Mouse (Mus musculus) thymus, postnatal 0 days (tissue): ENCODE measurements around the gene Nppc. TPM values are rescaled to one million over a fixed set of nuclear protein-coding genes. Genes with fewer than 3 reads are reported as not detected.

Experiments used
- DNase-seq: peaks from one replicate; pipeline ENCODE4 v3.0.0-alpha.2; 2015; ENCODE audit warnings: low spot score
- polyA plus RNA-seq: library from polyadenylated mRNA; unstranded; fragments of >200 nt; fragmentation: Nextera tagmentation; extraction: Ambion mirVana; gene quantifications from 2 replicates; pipeline ENCODE4 v1.2.1, GENCODE M21; 2015

Gene Nppc
- 0.93 and 1.1 TPM in 2 replicates for polyA plus RNA-seq

DNA sequence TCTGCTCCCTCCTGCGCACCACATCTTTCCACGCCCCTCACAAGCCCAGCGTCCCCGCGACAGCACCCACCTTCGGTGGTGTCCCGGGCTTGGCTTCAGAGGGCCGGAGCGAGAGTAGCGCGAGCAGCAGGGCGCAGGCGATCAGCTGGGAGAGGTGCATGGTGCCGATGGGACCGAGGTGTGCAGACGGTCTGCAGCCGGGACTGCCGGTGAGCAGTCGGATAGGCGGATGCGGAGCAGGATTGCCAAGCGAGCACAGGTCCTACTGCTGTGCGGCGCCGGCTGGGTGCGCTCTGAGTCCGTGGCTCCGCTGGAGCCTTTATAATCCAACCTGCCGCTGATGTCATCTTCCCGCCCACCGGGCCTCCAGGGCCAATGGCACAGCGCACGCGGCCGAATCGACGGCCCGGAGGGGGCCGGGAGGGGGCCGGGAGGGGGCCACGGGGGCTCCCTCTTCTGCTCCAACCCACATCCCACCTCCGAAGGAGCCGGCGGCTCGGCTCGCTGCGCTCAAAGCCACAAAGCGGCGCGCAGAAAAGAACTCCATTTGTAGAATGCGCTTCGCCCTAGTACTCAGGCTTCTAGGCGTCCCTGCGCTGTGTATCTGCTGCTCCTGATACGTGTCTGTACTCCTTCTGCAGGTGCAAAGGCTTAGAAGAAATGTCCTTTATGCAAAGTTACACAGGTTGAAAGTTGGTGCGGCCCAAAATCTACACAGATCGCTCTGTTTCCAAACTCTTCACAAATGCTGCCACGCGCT is at the start of gene Nppc:
Gene Nppc (minus strand): TSS at position 293 of the 760 bp plus-strand sequence.
- peak; percentile 51 for DNase-seq

GRCm38 (mm10) chr1:86719391-86719790 is 49.0 kb upstream of the Nppc start:
- no peak for DNase-seq

GRCm38 (mm10) chr1:86718190-86718589 is 47.8 kb upstream of the Nppc start:
- no peak for DNase-seq

GRCm38 (mm10) chr1:86713054-86713453 is 42.7 kb upstream of the Nppc start:
- no peak for DNase-seq

- no peak for DNase-seq
Observed at GRCm38 (mm10) chr1:86712045-86712444, 41.7 kb upstream of the Nppc start.

DNA sequence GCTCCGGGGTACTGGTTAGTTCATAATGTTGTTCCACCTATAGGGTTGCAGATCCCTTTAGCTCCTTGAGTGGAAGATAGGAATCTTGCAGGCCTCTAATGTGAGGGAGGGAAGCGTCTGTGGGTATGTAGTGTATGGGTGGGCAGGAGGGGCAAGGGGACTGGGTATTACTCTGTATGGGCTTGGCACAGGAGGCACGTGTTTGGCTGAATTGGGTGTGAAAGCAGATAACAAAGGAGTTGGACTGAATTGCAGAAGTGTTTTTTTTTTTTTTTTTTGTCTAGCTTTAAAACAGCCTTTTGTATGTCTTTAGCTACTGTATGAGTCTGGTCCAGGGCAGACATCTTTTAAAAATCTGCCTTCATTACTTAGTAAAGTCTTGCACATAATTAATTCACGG is 39.2 kb upstream of the Nppc start:
- DNase-seq: no peak

DNA sequence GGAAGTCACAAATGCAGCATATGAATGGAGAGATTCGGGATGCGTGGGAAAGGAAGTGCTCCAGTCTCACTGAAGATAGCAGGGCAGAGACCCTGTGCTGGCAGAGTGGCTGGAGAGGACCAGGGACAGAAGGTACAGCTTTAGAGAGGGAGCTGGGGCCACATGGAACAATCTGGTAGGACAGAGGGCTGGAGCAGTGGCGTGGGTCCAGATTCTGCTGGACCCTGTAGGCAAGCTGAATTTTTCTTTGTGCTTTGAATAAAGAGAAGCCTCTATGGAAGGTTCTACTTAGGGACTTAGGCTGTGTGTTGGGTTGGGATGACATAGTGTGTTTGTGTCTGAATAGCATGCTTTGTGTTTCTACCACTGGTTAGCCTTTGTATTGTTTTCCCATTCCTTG is 35.1 kb upstream of the Nppc start:
- no peak for DNase-seq

- no peak for DNase-seq
Observed at GRCm38 (mm10) chr1:86703965-86704326, 33.6 kb upstream of the Nppc start.

GRCm38 (mm10) chr1:86703300-86703964 is 33.1 kb upstream of the Nppc start, which contains the start of gene Dis3l2:
Gene Dis3l2 (plus strand): TSS chr1:86703808.
- peak; percentile 81 for DNase-seq

GRCm38 (mm10) chr1:86700367-86700766 is 30.0 kb upstream of the Nppc start:
- DNase-seq: no peak

DNA sequence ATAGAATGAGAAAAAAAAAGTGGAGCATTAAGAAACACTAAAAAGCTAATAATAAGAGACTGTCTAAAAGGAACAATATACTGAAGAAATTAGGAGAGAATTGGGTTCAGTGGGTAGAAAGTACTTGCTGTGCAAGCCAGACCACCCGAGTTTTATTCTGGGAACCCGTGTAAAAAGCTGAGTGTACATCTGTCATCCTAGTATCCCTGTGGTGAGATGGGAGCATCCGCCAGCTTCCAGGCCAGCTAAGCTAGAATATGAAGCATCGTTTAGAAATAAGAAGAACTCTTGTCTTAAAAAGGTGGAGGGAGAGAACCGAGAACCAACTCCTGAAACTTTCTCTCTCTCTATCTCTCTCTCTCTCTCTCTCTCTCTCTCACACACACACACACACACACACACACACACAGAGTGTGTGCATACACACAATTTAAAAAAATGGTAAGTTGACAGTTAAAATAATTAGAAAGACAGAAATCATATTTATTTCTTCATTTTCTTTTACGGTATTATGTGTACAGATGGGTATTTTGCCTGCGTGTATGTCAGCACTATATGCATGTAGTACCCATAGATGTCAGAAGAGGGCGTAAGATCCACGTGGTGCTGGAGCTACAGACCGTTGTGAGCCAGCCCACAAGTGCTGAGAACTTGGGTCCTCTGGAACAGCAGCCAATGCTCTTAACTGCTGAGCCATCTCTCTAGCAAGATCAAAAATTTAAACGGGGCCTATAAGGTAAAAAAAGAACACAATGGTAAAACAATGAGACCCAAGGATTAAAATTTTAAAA is 29.2 kb upstream of the Nppc start:
- no peak for DNase-seq

DNA sequence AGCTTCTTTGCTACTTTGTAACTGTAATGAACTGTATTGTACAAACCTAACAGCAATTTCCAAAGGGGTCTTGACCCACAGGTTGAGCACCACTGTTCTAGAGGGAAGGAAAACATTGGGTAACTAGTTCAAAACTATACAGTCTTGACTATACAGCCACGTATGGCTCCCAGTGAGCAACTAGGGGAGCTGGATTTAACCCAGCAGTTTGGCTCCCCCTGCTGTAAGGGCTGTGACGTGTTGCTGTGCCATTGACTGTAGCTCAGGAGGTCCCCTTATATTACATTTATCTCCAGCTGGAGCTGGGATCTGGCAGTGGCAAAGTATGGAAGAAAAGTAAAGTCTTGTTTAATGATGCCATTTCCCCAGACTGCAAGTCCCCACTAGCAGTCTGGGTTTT is 28.4 kb upstream of the Nppc start:
- peak; percentile 13 for DNase-seq

- peak; percentile 28 for DNase-seq
Observed at GRCm38 (mm10) chr1:86696948-86697347, 26.6 kb upstream of the Nppc start.

DNA sequence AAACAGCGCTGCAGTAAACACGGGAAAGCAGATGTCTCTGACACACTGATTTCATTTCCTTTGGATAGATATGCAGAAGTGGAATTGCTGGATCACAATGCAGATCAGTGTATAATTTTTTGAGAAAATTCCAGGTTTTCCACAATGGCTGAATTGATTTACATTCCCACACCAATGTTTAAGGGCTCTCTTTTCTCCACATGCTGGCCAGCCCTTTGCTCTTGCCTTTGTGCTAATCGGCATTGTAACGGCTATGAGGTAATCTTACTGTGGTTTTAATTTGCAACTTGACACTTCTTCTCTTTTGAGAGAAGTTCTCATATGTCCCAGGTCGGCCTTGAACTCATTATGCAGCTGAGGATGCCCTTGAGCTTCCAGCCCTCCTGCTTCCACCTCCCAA is 20.7 kb upstream of the Nppc start:
- no peak for DNase-seq

DNA sequence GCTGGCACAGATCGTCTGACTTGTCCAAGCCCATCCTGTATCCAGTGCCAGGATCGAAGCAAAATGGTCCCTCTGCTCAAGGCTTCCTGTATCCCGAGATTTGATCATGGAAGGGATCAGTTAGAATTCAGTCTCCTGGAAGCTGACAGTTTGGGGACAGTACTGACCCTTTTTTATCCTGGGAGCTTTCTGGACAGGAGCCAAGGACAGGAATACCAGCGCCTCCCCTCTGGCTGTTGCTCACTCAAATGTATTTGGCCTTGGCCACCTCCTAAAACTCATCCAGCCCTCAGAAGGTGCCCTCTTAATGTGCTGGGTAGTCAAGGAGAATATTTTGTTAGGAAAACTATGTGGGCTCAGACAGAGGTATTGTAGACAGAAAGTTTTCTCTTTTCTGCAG is 16.9 kb upstream of the Nppc start:
- no peak for DNase-seq

- no peak for DNase-seq
Observed at GRCm38 (mm10) chr1:86678667-86679066, 8.3 kb upstream of the Nppc start.

- DNase-seq: no peak
Observed at GRCm38 (mm10) chr1:86677624-86678023, 7.3 kb upstream of the Nppc start.

DNA sequence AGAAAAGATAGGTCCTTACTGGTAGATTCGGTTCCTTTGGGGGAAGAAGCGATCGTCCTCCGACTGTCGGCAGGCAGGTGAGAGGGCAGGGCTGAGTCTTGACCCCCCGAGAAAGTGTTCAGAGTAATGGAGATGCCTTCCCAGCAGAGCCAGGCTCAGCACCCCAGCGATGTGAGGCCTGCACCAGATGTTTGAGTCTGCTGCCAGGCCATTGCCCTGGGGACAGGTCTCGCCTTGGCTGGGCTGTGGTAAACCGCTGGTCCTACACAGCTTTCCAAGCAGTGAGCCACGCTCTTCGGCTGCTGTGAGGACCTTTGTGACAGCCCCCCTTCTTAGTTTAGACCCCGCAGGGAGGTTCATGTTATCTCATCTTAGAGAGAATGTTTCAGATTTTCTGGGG is 4.8 kb upstream of the Nppc start:
- DNase-seq: no peak

DNA sequence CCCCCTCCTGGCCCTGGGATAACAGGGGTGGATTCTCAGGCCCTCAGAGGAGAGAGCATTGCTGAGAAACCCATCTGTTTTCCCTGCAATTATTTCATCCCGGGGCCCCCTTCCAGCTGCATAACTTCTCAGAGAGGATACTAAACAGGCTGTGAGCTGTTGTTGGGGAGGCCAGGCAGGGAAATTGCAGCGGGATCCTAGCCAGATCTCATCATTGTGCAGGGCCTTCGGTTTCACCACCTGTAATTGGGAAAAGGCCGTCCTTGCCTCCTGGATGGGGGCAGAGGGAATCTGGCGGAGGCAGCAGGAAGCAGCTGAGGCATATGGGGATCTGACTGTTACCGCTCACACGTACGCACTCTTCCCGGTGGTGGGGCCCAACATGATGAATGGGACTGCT is 4.0 kb upstream of the Nppc start:
- DNase-seq: no peak

DNA sequence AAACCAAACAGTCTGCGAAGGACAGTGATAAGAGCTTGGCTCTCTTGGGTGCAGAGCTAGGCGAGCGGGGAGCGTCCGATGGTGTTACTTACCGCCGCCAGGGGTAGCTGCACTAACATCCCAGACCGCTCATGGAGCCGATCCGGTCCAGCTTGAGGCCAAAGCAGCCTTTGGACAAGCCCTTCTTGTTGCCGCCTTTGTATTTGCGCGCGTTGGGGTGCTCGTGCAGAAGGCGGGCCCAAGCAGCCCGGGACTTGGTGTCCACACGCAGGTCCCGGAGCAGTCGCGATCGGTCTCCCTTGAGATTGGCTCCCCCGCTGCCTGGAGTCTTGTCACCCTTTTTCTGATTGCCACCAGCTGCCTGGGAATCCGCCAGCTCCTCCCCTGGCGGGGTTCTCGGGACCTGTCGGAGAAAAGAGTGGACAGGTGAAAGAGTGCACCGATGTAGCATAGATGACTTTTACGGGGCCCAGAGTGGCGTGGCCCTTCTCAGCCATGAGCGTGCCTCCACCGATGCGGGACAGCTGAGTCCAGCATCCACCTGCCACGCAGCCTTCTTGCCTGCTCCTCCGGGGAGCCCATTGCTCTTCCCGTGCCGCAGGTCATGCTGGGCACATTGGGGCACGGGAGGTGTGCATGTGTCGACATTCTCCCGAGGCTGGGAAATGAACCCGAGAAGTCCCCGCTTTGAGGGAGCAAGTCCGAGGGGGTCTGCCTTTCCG is 658 bp downstream of the Nppc start:
- DNase-seq: peak; percentile 13

DNA sequence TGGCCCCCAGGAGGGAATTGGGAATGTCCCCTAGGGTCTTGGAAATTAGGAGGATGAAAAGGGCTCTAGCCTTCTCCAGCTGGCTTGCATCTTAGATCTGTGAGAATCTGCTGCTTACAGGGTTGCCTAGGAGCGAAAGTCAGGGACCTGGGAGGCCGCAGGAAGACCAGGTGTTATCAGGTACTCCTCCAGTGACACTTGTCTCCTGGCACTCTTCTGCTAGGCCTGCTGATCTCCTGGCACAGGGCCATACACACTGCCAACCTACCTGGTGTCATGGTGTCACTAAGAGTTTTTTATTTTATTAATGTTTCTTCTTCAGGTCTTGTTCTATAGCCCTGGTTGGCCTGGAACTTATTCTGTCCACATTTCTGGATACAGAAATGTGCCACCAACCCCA is 5.3 kb downstream of the Nppc start:
- DNase-seq: no peak
